23 mouse cellular contexts compared by ENCODE assay signal in genomic region chr1:153515368-153515767, GRCm38 (mm10). TPM values are rescaled to one million over a fixed set of nuclear protein-coding genes. Genes with fewer than 3 reads are reported as not detected.
DNase-seq lines count a peak whose midpoint lies in the region; ATAC-seq and TF ChIP-seq lines count a peak whose summit lies in the region.
"Had no signal": no experiment of that assay in that cellular context is flagged by ENCODE, and none has a peak within 500 bp of the region (broad histone marks: within the 10 kb centered on the region; RNA-seq: fewer than 3 reads in every experiment).

No protein-coding gene starts in this region.

- H3K9me3 ChIP-seq in liver, embryonic 11.5 days (ENCODE audit: control insufficient read depth, low read length): no peaks in the 10 kb centered on the region
- H3K9me3 ChIP-seq in kidney, embryonic 15.5 days (replicated peaks): no peaks in the 10 kb centered on the region
- no peaks in the 10 kb centered on the region for H3K9me3 ChIP-seq in forebrain, embryonic 13.5 days (replicated peaks)
- H3K9me3 ChIP-seq: hindbrain, embryonic 13.5 days; limb, embryonic 10.5 days; liver, embryonic 12.5 days; midbrain, embryonic 12.5 days had no signal

- peak; percentile 57 for DNase-seq in liver, adult 2 months (ENCODE audit: extremely low read depth, low read depth, low spot score)
- no peak for DNase-seq in liver, embryonic 11.5 days (ENCODE audit: low spot score)
- DNase-seq in kidney, adult 11 months: peak; percentile 73
- peak; percentile 75 to 81 for DNase-seq in kidney, postnatal 36 days
- DNase-seq in layer of hippocampus, postnatal 14 days (ENCODE audit: low spot score in 2 of 2): no peak
- DNase-seq: adrenal gland, postnatal 14 days; cerebellum, adult 8-10 months; cerebellum, postnatal 36 days; forebrain, postnatal 0 days; gastrocnemius, postnatal 25 days; heart, adult 2 months; heart, postnatal 36 days; lung, adult 2 months; lung, postnatal 14 days; right cerebral cortex, postnatal 14 days; thymus, postnatal 14 days had no signal

- no peak for ATAC-seq in liver, embryonic 11.5 days (replicated peaks; ENCODE audit: low FRiP score)
- peak; percentile 80 for ATAC-seq in kidney, embryonic 15.5 days (replicated peaks; ENCODE audit: low FRiP score)
- ATAC-seq in forebrain, embryonic 13.5 days: no peak
- ATAC-seq: forebrain, postnatal 0 days; liver, embryonic 12.5 days had no signal

- no peak overlapping the region for H3K4me2 ChIP-seq in liver, embryonic 11.5 days
- no peak overlapping the region for H3K4me2 ChIP-seq in kidney, embryonic 15.5 days
- no peak overlapping the region for H3K4me2 ChIP-seq in forebrain, embryonic 13.5 days
- H3K4me2 ChIP-seq: hindbrain, embryonic 13.5 days; liver, embryonic 12.5 days; midbrain, embryonic 12.5 days had no signal

- H3K4me1 ChIP-seq in liver, adult 2 months (ENCODE audit: control insufficient read depth, insufficient read depth, low read length): peaks cover 2% of the 10 kb centered on the region; the same call in 1 of the 2 replicates
- H3K4me1 ChIP-seq in liver, embryonic 11.5 days (replicated peaks; ENCODE audit: control insufficient read depth, insufficient read depth, low read length): no peaks in the 10 kb centered on the region
- peaks cover 8% of the 10 kb centered on the region; the same call in 1 of the 2 replicates for H3K4me1 ChIP-seq in kidney, embryonic 15.5 days
- no peaks in the 10 kb centered on the region for H3K4me1 ChIP-seq in forebrain, embryonic 13.5 days
- H3K4me1 ChIP-seq: hindbrain, embryonic 13.5 days; limb, embryonic 10.5 days; liver, embryonic 12.5 days; midbrain, embryonic 12.5 days had no signal

- no peak for TF ChIP-seq CTCF in liver, adult 2 months (IDR thresholded peaks at IDR 0.05; ENCODE audit: low read depth, low read length)

- H3K27me3 ChIP-seq in liver, adult 2 months (ENCODE audit: control insufficient read depth, insufficient read depth, low read length): no peaks in the 10 kb centered on the region
- no peaks in the 10 kb centered on the region for H3K27me3 ChIP-seq in liver, embryonic 11.5 days (replicated peaks; ENCODE audit: control insufficient read depth, insufficient read depth, low read length)
- H3K27me3 ChIP-seq in kidney, embryonic 15.5 days: no peaks in the 10 kb centered on the region
- H3K27me3 ChIP-seq in forebrain, embryonic 13.5 days: no peaks in the 10 kb centered on the region
- H3K27me3 ChIP-seq: hindbrain, embryonic 13.5 days; liver, embryonic 12.5 days; midbrain, embryonic 12.5 days had no signal

- H3K9ac ChIP-seq in liver, adult 2 months (ENCODE audit: low read depth, low read length): no peak overlapping the region
- H3K9ac ChIP-seq in liver, embryonic 11.5 days (ENCODE audit: low read depth, low read length): no peak overlapping the region
- no peak overlapping the region for H3K9ac ChIP-seq in kidney, embryonic 15.5 days
- H3K9ac ChIP-seq in forebrain, embryonic 13.5 days: no peak overlapping the region
- H3K9ac ChIP-seq: forebrain, postnatal 0 days; hindbrain, embryonic 13.5 days; liver, embryonic 12.5 days; midbrain, embryonic 12.5 days had no signal

- 33% methylated on average over 12 of the region's 12 CpGs for WGBS in liver, adult 2 months
- 87% methylated on average over 12 of the region's 12 CpGs for WGBS in liver, embryonic 11.5 days
- 40% methylated on average over 12 of the region's 12 CpGs for whole genome bisulfite sequencing in kidney, embryonic 15.5 days
- WGBS in forebrain, embryonic 13.5 days: 67% methylated on average over 12 of the region's 12 CpGs

- TF ChIP-seq POLR2A in liver, adult 2 months (IDR thresholded peaks at IDR 0.05; ENCODE audit: extremely low read depth, insufficient read depth, low read length): no peak

- no peaks in the 10 kb centered on the region for H3K79me2 ChIP-seq in liver, adult 2 months (ENCODE audit: control insufficient read depth, insufficient read depth, low read length)

- no peaks in the 10 kb centered on the region for H3K36me3 ChIP-seq in liver, adult 2 months (ENCODE audit: control insufficient read depth, insufficient read depth, low read length)
- no peaks in the 10 kb centered on the region for H3K36me3 ChIP-seq in liver, embryonic 11.5 days (ENCODE audit: control insufficient read depth, insufficient read depth, low read length)
- no peaks in the 10 kb centered on the region for H3K36me3 ChIP-seq in kidney, embryonic 15.5 days
- H3K36me3 ChIP-seq in forebrain, embryonic 13.5 days (ENCODE audit: poor library complexity, severe bottlenecking): no peaks in the 10 kb centered on the region
- H3K36me3 ChIP-seq: hindbrain, embryonic 13.5 days; limb, embryonic 10.5 days; liver, embryonic 12.5 days; midbrain, embryonic 12.5 days had no signal

- no peak overlapping the region for H3K27ac ChIP-seq in liver, adult 2 months (replicated peaks; ENCODE audit: insufficient read depth, low read depth, low read length)
- no peak overlapping the region for H3K27ac ChIP-seq in liver, embryonic 11.5 days (ENCODE audit: low read depth, low read length)
- 0 out of 2 replicates have a peak overlapping the region, but pooled peaks have one; percentile 23 for H3K27ac ChIP-seq in kidney, embryonic 15.5 days
- no peak overlapping the region for H3K27ac ChIP-seq in forebrain, embryonic 13.5 days
- H3K27ac ChIP-seq: heart, adult 2 months; hindbrain, embryonic 13.5 days; limb, embryonic 10.5 days; liver, embryonic 12.5 days; midbrain, embryonic 12.5 days had no signal

- H3K4me3 ChIP-seq in liver, adult 2 months (ENCODE audit: insufficient read depth, low read depth, low read length): no peak overlapping the region
- no peak overlapping the region for H3K4me3 ChIP-seq in liver, embryonic 11.5 days (ENCODE audit: low read depth, low read length)
- H3K4me3 ChIP-seq in kidney, embryonic 15.5 days (replicated peaks): no peak overlapping the region
- no peak overlapping the region for H3K4me3 ChIP-seq in forebrain, embryonic 13.5 days
- H3K4me3 ChIP-seq: heart, adult 2 months; hindbrain, embryonic 13.5 days; limb, embryonic 10.5 days; liver, embryonic 12.5 days; midbrain, embryonic 12.5 days had no signal

RNA-seq across cellular contexts. Expression of gene Dhx9, which starts 27.9 kb away (rescaled TPM):
- 41.1 and 42.6 TPM in 2 replicates for total RNA-seq in liver, adult 2 months (2014; rRNA removed)
- 5.6 and 5.7 TPM in 2 replicates for polyA plus RNA-seq in liver, adult 2 months (2012; rRNA removed)
- polyA plus RNA-seq in liver, embryonic 11.5 days (2014; fragmentation: Nextera tagmentation; extraction: Ambion mirVana): 12.9 and 16.0 TPM in 2 replicates
- 37.3 and 39.6 TPM in 2 replicates for polyA plus RNA-seq in kidney, embryonic 15.5 days (2015; fragmentation: Nextera tagmentation; extraction: Ambion mirVana)
- 100 to 1,000 TPM; 121 to 125 TPM for total RNA-seq in layer of hippocampus, postnatal 14 days (2021)
- polyA plus RNA-seq in forebrain, embryonic 13.5 days (2015; fragmentation: Nextera tagmentation; extraction: Ambion mirVana): 55.5 and 59.0 TPM in 2 replicates

RNA-seq across cellular contexts. Expression of gene Npl, which starts 34.5 kb away (rescaled TPM):
- total RNA-seq in liver, adult 2 months (2014; rRNA removed): 1.4 and 2.5 TPM in 2 replicates
- 0.21 and 0.40 TPM in 2 replicates for polyA plus RNA-seq in liver, adult 2 months (2012; rRNA removed)
- polyA plus RNA-seq in liver, embryonic 11.5 days (2014; fragmentation: Nextera tagmentation; extraction: Ambion mirVana): 8.0 and 11.0 TPM in 2 replicates
- polyA plus RNA-seq in kidney, embryonic 15.5 days (2015; fragmentation: Nextera tagmentation; extraction: Ambion mirVana): 21.4 and 23.3 TPM in 2 replicates
- total RNA-seq in layer of hippocampus, postnatal 14 days (2021): 1 to 10 TPM; 6.0 to 6.4 TPM
- polyA plus RNA-seq in forebrain, embryonic 13.5 days (2015; fragmentation: Nextera tagmentation; extraction: Ambion mirVana): 6.6 and 7.8 TPM in 2 replicates
- total RNA-seq: neutrophil, adult 5-6 weeks had no signal

Comparison
In these comparisons a context has a peak if more than half of its experiments do, and no peak if none do; other contexts are left out.
1. DNase-seq: peak in liver, adult 2 months (single experiment), kidney, adult 11 months (single experiment) and kidney, postnatal 36 days (2 of 2); none in liver, embryonic 11.5 days (single experiment) and layer of hippocampus, postnatal 14 days (0 of 2).